Mouse (Mus musculus) thymus, adult 2 months (tissue): Measurements from ENCODE around the gene Fyb. TPM values are rescaled to one million over a fixed set of nuclear protein-coding genes. Genes with fewer than 3 reads are reported as not detected.
A peak's percentile ranks its signal among the peaks of the same experiment; 100 is the strongest.
"Not testable (repeated sequence)": the region's sequence is repeated elsewhere in the genome, so short reads cannot be mapped to it uniquely, and the experiment has no call there.

Source experiments
- DNase-seq: peaks from one replicate; pipeline ENCODE4 v3.0.0; 2021
- H3K27ac ChIP-seq: fragments of 200-500 bp; 2 replicates; pipeline ENCODE4 v1.5.1; 2012; ENCODE audit warnings: low read length, control low read depth; ENCODE audit not compliant: control insufficient read depth, insufficient read depth
- H3K27me3 ChIP-seq: fragments of 200-500 bp; 2 replicates; pipeline ENCODE4 v1.6.1; 2012; ENCODE audit warnings: mild to moderate bottlenecking, low read length, moderate library complexity, mixed read lengths; ENCODE audit not compliant: control insufficient read depth, insufficient read depth
- H3K36me3 ChIP-seq: fragments of 200-500 bp; 2 replicates; pipeline ENCODE4 v1.6.1; 2012; ENCODE audit warnings: mild to moderate bottlenecking, low read length, moderate library complexity; ENCODE audit not compliant: control insufficient read depth, insufficient read depth
- H3K4me1 ChIP-seq: fragments of 200-500 bp; replicated peaks from 2 replicates; pipeline ENCODE4 v1.6.1; 2012; ENCODE audit warnings: low read length; ENCODE audit not compliant: control insufficient read depth, insufficient read depth
- H3K4me3 ChIP-seq: fragments of 200-500 bp; 2 replicates; pipeline ENCODE4 v1.5.1; 2012; ENCODE audit warnings: mild to moderate bottlenecking, low read length, control low read depth, moderate library complexity; ENCODE audit not compliant: control insufficient read depth, insufficient read depth
- CTCF ChIP-seq: fragments of 200-500 bp; IDR thresholded peaks from 2 replicates; pipeline ENCODE4 v1.5.1; 2012; ENCODE audit warnings: mild to moderate bottlenecking, control low read depth, low read length, moderate library complexity, borderline replicate concordance; ENCODE audit not compliant: control insufficient read depth, poor library complexity, insufficient read depth; ENCODE audit errors: extremely low read depth
- POLR2A ChIP-seq: fragments of 200-500 bp; IDR thresholded peaks from 2 replicates; pipeline ENCODE4 v1.6.1; 2012; ENCODE audit warnings: mild to moderate bottlenecking, low read length, control low read depth, moderate library complexity; ENCODE audit not compliant: control insufficient read depth, poor library complexity, insufficient read depth; ENCODE audit errors: extremely low read depth
- WGBS: fragments of 180-500 bp; shearing (Covaris S2); methylation state at CpG from one replicate; pipeline ENCODE4 v1.1.7; 2018; 5-methylcytosine and 5-hydroxymethylcytosine counted together
- polyA plus RNA-seq: library from polyadenylated mRNA; depleted of rRNA; stranded (reverse); fragments of >200 nt; gene quantifications from 2 replicates; pipeline ENCODE4 v1.2.3, GENCODE M21; 2012

The Fyb gene
- polyA plus RNA-seq, 1 experiment = 141 TPM

DNA sequence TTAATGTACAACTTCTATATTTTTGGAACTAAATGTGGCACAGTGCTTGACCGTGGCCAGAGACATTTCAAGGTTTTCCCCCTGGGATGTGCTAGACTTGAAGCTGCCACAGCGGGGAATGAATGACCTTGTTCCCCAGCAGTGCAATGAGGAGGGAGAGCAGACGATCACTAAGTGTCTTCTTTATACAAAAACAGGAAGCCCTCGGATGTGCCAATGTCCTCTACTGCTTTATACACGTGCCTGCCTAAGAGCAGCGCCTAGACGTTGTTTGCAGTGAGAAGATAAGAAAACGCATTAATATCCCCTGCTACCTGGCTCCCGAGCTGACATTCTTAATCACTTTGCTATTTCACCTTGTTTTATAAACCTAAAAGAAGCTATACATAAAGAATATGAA lies 55.3 kb downstream of the Fyb start:
- Histone ChIP-seq H3K27ac (peak overlapping the region; percentile 87), H3K36me3 (no peaks in the 10 kb centered on the region), H3K4me1 (peaks cover 23% of the 10 kb centered on the region), H3K4me3 (no peak overlapping the region), H3K27me3 (no peaks in the 10 kb centered on the region)
- no peak for TF ChIP-seq POLR2A
- 17% methylated on average over 9 of the region's 9 CpGs for WGBS
- DNase-seq = no peak

DNA sequence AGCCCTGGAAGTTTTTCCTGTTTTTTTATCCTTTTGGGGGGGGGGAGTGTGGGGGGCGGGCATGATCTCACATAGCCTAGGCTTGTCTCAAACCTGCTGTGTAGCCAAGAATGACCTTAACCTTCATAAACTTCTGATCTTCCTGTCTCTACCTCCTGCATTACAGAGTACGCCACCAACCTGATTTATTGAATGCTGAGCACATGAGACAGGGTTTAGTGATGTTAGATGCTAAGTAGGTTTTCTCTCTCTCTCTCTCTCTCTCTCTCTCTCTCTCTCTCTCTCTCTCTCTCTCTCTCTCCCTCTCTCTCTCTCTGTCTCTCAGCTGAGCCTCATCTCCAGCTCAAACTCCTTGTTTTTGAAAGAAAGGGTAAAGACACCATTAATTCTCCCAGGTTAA lies 56.0 kb downstream of the Fyb start:
- Histone ChIP-seq H3K27ac (peak overlapping the region; percentile 87), H3K4me1 (peaks cover 18% of the 10 kb centered on the region)
- WGBS = 27% methylated on average over 2 of the region's 2 CpGs

DNA sequence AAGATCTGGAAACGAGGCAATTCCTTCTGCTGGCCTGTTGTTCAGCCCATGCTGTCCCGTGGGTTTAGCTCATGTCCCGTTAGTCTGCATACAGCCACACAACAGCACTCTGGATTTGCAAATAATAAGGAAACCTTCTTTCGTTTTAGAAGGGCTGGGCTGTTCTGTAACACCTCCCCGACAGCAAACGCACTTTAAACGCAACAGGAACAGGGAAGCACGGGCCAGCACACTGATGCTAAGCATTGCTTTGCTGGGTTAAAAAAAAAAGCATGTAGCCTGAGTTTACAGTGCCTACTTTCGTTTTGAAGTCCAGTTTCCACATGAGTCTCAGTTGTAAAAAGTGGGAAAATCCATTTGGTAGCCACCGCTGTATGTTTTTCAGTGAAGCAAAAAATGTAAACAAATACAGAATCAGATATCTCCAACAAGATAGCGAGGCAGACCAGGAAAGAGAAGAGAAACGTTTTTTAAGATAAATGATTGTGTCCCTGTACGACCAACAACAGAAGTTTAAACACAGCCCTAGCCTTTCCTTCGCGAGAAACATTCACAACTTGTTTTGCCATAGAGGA lies 56.6 kb downstream of the Fyb start:
- no peaks in the 10 kb centered on the region for H3K27me3 ChIP-seq
- no peak for DNase-seq
- H3K4me1 ChIP-seq = peaks cover 18% of the 10 kb centered on the region
- peak overlapping the region; percentile 32 for H3K4me3 ChIP-seq
- no peak for TF ChIP-seq CTCF
- no peak for TF ChIP-seq POLR2A
- H3K36me3 ChIP-seq = no peaks in the 10 kb centered on the region
- H3K27ac ChIP-seq = peak overlapping the region; percentile 94
- 6% methylated on average over 15 of the region's 15 CpGs for WGBS

More for the DNA sequence above, 56.0 kb downstream of the Fyb start:
- no peak for DNase-seq
- H3K4me3 ChIP-seq = no peak overlapping the region
- H3K27me3 ChIP-seq = no peaks in the 10 kb centered on the region
- no peak for TF ChIP-seq POLR2A
- TF ChIP-seq CTCF = no peak
- H3K36me3 ChIP-seq = no peaks in the 10 kb centered on the region

DNA sequence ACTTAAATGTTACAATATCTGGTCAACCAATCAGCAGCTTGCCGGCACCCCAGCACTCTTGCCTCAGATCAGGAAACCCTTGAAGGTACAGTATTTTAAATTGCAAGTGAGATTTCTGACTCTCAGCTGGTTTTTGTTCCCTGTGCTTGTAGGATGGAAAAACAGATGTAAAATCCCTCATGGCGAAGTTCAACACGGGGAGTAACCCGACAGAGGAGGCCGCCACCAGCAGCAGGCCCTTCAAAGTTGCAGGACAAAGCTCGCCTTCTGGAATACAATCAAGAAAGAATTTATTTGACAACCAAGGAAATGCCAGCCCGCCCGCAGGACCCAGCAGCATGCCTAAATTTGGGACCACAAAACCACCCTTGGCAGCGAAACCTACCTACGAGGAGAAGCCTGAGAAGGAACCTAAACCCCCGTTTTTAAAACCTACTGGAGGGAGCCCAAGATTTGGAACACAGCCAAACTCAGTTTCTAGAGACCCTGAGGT lies 57.2 kb downstream of the Fyb start:
- H3K27me3 ChIP-seq = no peaks in the 10 kb centered on the region
- H3K27ac ChIP-seq = peak overlapping the region; percentile 94
- DNase-seq = peak; percentile 64
- peak overlapping the region; percentile 62 for H3K4me3 ChIP-seq
- peaks cover 15% of the 10 kb centered on the region for H3K4me1 ChIP-seq
- H3K36me3 ChIP-seq = no peaks in the 10 kb centered on the region
- no peak for TF ChIP-seq CTCF
- TF ChIP-seq POLR2A = no peak
- WGBS = 5% methylated on average over 11 of the region's 11 CpGs

DNA sequence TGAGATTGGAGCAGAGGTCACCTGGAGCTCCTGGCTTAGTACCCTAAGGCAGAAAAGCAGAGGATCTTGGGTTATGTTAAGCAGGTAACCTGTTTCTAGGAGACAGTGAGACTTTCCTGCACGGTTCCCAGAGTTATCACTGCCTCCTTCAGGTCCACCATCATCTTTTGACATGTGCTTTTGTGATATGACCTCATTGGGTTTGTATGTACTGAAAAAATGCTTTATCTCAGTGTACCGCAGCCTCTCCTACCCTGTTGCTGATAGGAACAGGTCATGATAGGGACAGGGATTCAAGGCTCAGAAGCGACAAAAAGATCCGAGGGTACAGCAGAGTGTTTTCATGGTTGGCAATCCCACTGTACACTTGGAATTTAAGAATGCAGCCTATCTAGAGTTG lies 62.0 kb downstream of the Fyb start:
- WGBS = 54% methylated on average over 4 of the region's 4 CpGs
- no peak for DNase-seq
- Histone ChIP-seq H3K27ac (peak overlapping the region; percentile 5; the same call in 1 of the 2 replicates), H3K36me3 (peaks cover 6% of the 10 kb centered on the region), H3K4me3 (no peak overlapping the region), H3K4me1 (peaks cover 17% of the 10 kb centered on the region), H3K27me3 (no peaks in the 10 kb centered on the region)
- TF ChIP-seq POLR2A = no peak
- TF ChIP-seq CTCF = no peak

DNA sequence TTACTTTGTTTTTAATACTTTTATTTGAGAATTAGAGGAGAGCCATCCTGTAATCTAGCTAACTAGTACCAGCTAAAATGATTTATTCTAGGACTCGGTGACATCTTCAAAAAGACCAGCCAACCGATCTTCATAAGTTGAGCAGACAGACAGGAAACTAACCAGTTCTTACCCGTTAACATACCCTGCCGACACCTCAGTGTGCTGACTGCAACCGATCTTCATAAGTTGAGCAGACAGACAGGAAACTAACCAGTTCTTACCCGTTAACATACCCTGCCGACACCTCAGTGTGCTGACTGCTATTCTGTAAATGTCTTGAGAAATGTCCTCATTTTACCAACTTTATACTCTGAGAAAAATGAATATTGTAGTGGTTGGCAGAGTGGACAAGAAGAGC lies 63.7 kb downstream of the Fyb start:
- H3K27me3 ChIP-seq, DNase-seq, H3K36me3 ChIP-seq: not testable (repeated sequence)
- Histone ChIP-seq H3K4me1 (peaks cover 28% of the 10 kb centered on the region), H3K4me3 (peak overlapping the region; percentile 10), H3K27ac (peak overlapping the region; percentile 94)
- WGBS = 6% methylated on average over 7 of the region's 7 CpGs

DNA sequence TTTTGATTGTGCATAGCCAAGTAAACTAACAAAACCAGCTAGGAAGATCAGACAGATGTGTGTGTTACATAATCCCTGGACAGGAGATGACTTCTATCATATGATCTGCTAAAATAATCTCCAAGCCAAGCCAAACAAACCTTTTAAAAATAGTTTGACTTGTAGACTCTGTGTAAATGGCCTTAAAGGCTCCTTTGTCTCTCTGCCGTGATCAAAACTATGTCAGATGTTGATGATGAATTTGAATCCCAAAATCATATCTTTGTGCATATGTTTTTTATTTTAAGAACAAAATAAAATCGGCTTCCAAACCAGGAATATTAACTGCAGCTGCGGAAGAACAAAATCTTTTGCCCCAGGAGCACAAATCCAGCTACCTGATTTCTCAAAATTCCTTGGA lies 64.9 kb downstream of the Fyb start:
- Histone ChIP-seq H3K36me3 (peaks cover 6% of the 10 kb centered on the region), H3K4me3 (no peak overlapping the region), H3K27ac (no peak overlapping the region; the same call in 1 of the 2 replicates), H3K4me1 (peaks cover 31% of the 10 kb centered on the region), H3K27me3 (no peaks in the 10 kb centered on the region)
- no peak for DNase-seq
- 62% methylated on average over 3 of the region's 3 CpGs for WGBS
- TF ChIP-seq POLR2A = no peak
- no peak for TF ChIP-seq CTCF
